Mouse (Mus musculus) kidney, adult 2 months (tissue): ENCODE results near the gene Gm19426.

Source experiments
- CTCF ChIP-seq: fragments of 200-500 bp; conservative IDR thresholded peaks from 2 replicates; pipeline ENCODE4 v1.5.1; 2011; ENCODE audit warnings: low read depth, mild to moderate bottlenecking, control low read depth, low read length, moderate library complexity, mixed read lengths; ENCODE audit not compliant: insufficient read depth, insufficient read length
- POLR2A ChIP-seq: fragments of 200-500 bp; IDR thresholded peaks from one replicate; pipeline ENCODE4 v1.6.1; 2011; ENCODE audit warnings: low read depth, low read length, control low read depth

GRCm38 (mm10) chr2:84761840-84762239 lies 18.4 kb upstream of the Gm19426 start:
- TF ChIP-seq POLR2A: no peak
- no peak for TF ChIP-seq CTCF
